Mouse (Mus musculus) CH12.LX (cell line): ENCODE data around the gene Clba1. TPM values are rescaled to one million over a fixed set of nuclear protein-coding genes. Genes with fewer than 3 reads are reported as not detected.

ENCODE experiments used
- DNase-seq: peaks from one replicate; pipeline ENCODE4 v3.0.0-alpha.2; 2013; ENCODE audit errors: extremely low read depth
- H3K27ac ChIP-seq: 2 replicates; pipeline ENCODE4 v1.5.1; 2012; ENCODE audit warnings: low read depth, mild to moderate bottlenecking, control low read depth, moderate library complexity; ENCODE audit not compliant: insufficient read depth
- H3K27me3 ChIP-seq: replicated peaks from 2 replicates; pipeline ENCODE3; 2012; ENCODE audit warnings: inconsistent platforms
- H3K36me3 ChIP-seq, 2 experiments: replicated peaks in 1 of 2; 2 replicates each; pipeline versions ENCODE3 to v1.6.1; 2012; ENCODE audit warnings: inconsistent platforms in 1 of 2, low read length in 1 of 2, mild to moderate bottlenecking in 1 of 2, mixed read lengths in 1 of 2, moderate library complexity in 1 of 2; ENCODE audit not compliant: control insufficient read depth in 1 of 2, insufficient read depth in 1 of 2
- H3K4me1 ChIP-seq, 2 experiments: 2 replicates each; pipeline ENCODE4 v1.6.1; 2012; ENCODE audit warnings: inconsistent platforms in 1 of 2, moderate library complexity in 1 of 2; ENCODE audit not compliant: insufficient read depth in 2 of 2, control insufficient read depth in 1 of 2
- H3K4me2 ChIP-seq: 2 replicates; pipeline ENCODE4 v1.6.1; 2012; ENCODE audit warnings: low read depth, mild to moderate bottlenecking, control low read depth; ENCODE audit not compliant: poor library complexity, insufficient read depth, severe bottlenecking
- H3K4me3 ChIP-seq, 3 experiments: fragments of 150-350 bp in 1 of 3; sonication (generic) in 1 of 3; replicated peaks in 1 of 3; 2 replicates each; pipeline versions ENCODE3 to v1.5.1; 2011 to 2012; ENCODE audit warnings: low read depth in 2 of 3, low read length in 2 of 3, mild to moderate bottlenecking in 2 of 3, moderate library complexity in 2 of 3, control low read depth in 1 of 3, improper control_type of control experiment in 1 of 3, inconsistent platforms in 1 of 3, mixed read lengths in 1 of 3; ENCODE audit not compliant: poor library complexity in 1 of 3
- H3K79me2 ChIP-seq: replicated peaks from 2 replicates; pipeline ENCODE4 v1.6.1; 2012; ENCODE audit warnings: mild to moderate bottlenecking, moderate library complexity; ENCODE audit not compliant: control insufficient read depth, poor library complexity, insufficient read depth, severe bottlenecking; ENCODE audit errors: extremely low read depth
- H3K9ac ChIP-seq: 2 replicates; pipeline ENCODE4 v1.6.1; 2012; ENCODE audit warnings: low read depth, mild to moderate bottlenecking, control low read depth, moderate library complexity; ENCODE audit not compliant: insufficient read depth
- H3K9me3 ChIP-seq: replicated peaks from 2 replicates; pipeline ENCODE3; 2012; ENCODE audit warnings: low read length, inconsistent platforms, mixed read lengths
- BHLHE40 ChIP-seq: IDR thresholded peaks from 2 replicates; pipeline ENCODE4 v1.6.1; 2011; ENCODE audit warnings: mild to moderate bottlenecking, low read depth, low read length, improper control_type of control experiment
- CHD1 ChIP-seq: IDR thresholded peaks from 2 replicates; pipeline ENCODE4 v1.6.1; 2012; ENCODE audit warnings: low read depth, low read length, improper control_type of control experiment, inconsistent platforms
- CHD2 ChIP-seq: IDR thresholded peaks from 2 replicates; pipeline ENCODE4 v1.6.1; 2011; ENCODE audit warnings: low read length, improper control_type of control experiment
- CTCF ChIP-seq, 2 experiments: IDR thresholded peaks in 1 of 2; conservative IDR thresholded peaks in 1 of 2; 2 replicates each; pipeline ENCODE4 v1.5.1; 2011 to 2012; ENCODE audit warnings: low read depth in 2 of 2, low read length in 2 of 2, improper control_type of control experiment in 1 of 2, inconsistent platforms in 1 of 2, mild to moderate bottlenecking in 1 of 2, moderate library complexity in 1 of 2
- E2F4 ChIP-seq: IDR thresholded peaks from 2 replicates; pipeline ENCODE4 v1.6.1; 2011; ENCODE audit warnings: low read depth, low read length, improper control_type of control experiment; ENCODE audit not compliant: insufficient replicate concordance
- EP300 ChIP-seq: IDR thresholded peaks from 2 replicates; pipeline ENCODE4 v1.6.1; 2011; ENCODE audit warnings: low read length, improper control_type of control experiment
- ETS1 ChIP-seq: conservative IDR thresholded peaks from 2 replicates; pipeline ENCODE4 v1.6.1; 2012; ENCODE audit warnings: low read depth, mild to moderate bottlenecking, inconsistent platforms, low read length, improper control_type of control experiment, moderate library complexity
- GABPA ChIP-seq: IDR thresholded peaks from 2 replicates; pipeline ENCODE4 v1.6.1; 2012; ENCODE audit warnings: low read depth, low read length, improper control_type of control experiment, inconsistent platforms; ENCODE audit not compliant: insufficient replicate concordance
- JUN ChIP-seq: IDR thresholded peaks from 2 replicates; pipeline ENCODE4 v1.6.1; 2011; ENCODE audit warnings: low read depth, mild to moderate bottlenecking, low read length, improper control_type of control experiment, moderate library complexity; ENCODE audit not compliant: insufficient read depth
- JUND ChIP-seq: conservative IDR thresholded peaks from 2 replicates; pipeline ENCODE4 v1.6.1; 2011; ENCODE audit warnings: low read depth, low read length, improper control_type of control experiment
- MAX ChIP-seq: IDR thresholded peaks from 2 replicates; pipeline ENCODE4 v1.6.1; 2011; ENCODE audit warnings: low read length, improper control_type of control experiment
- MAZ ChIP-seq: IDR thresholded peaks from 2 replicates; pipeline ENCODE4 v1.6.1; 2012; ENCODE audit warnings: low read depth, mild to moderate bottlenecking, inconsistent platforms, low read length, improper control_type of control experiment, moderate library complexity
- MEF2A ChIP-seq: IDR thresholded peaks from 2 replicates; pipeline ENCODE4 v1.6.1; 2014; ENCODE audit warnings: low read depth, mild to moderate bottlenecking, inconsistent platforms, low read length, improper control_type of control experiment, borderline replicate concordance
- NELFE ChIP-seq: IDR thresholded peaks from 2 replicates; pipeline ENCODE4 v1.6.1; 2011; ENCODE audit warnings: low read depth, low read length, improper control_type of control experiment
- PAX5 ChIP-seq: IDR thresholded peaks from 2 replicates; pipeline ENCODE4 v1.6.1; 2012; ENCODE audit warnings: low read length, inconsistent platforms, mixed read lengths
- POLR2A ChIP-seq: IDR thresholded peaks from 2 replicates; pipeline ENCODE4 v1.6.1; 2011; ENCODE audit warnings: low read depth, mild to moderate bottlenecking, improper control_type of control experiment, low read length
- POLR2AphosphoS2 ChIP-seq: IDR thresholded peaks from 2 replicates; pipeline ENCODE4 v1.6.1; 2011; ENCODE audit warnings: low read depth, low read length, improper control_type of control experiment
- RAD21 ChIP-seq: IDR thresholded peaks from 2 replicates; pipeline ENCODE4 v1.6.1; 2011; ENCODE audit warnings: low read depth, mild to moderate bottlenecking, low read length, improper control_type of control experiment, moderate library complexity
- SMC3 ChIP-seq: IDR thresholded peaks from 2 replicates; pipeline ENCODE4 v1.6.1; 2011; ENCODE audit warnings: low read depth, low read length, improper control_type of control experiment
- TBP ChIP-seq: conservative IDR thresholded peaks from 2 replicates; pipeline ENCODE4 v1.6.1; 2011; ENCODE audit warnings: low read depth, low read length, improper control_type of control experiment
- UBTF ChIP-seq: IDR thresholded peaks from 2 replicates; pipeline ENCODE4 v1.6.1; 2012; ENCODE audit warnings: low read depth, mild to moderate bottlenecking, inconsistent platforms, low read length, improper control_type of control experiment, moderate library complexity
- USF1 ChIP-seq: IDR thresholded peaks from 2 replicates; pipeline ENCODE4 v1.6.1; 2014; ENCODE audit warnings: low read depth, mild to moderate bottlenecking, inconsistent platforms, low read length, improper control_type of control experiment
- USF2 ChIP-seq: conservative IDR thresholded peaks from 2 replicates; pipeline ENCODE4 v1.6.1; 2011; ENCODE audit warnings: low read depth, low read length, improper control_type of control experiment
- ZC3H11A ChIP-seq: IDR thresholded peaks from 2 replicates; pipeline ENCODE4 v1.6.1; 2012; ENCODE audit warnings: low read depth, mild to moderate bottlenecking, inconsistent platforms, low read length, improper control_type of control experiment
- ZMIZ1 ChIP-seq: IDR thresholded peaks from 2 replicates; pipeline ENCODE4 v1.6.1; 2012; ENCODE audit warnings: low read depth, mild to moderate bottlenecking, inconsistent platforms, low read length, improper control_type of control experiment
- dilution Hi-C: fragments of 300-500 bp; cut with MboI; formaldehyde crosslinking; loops from 2 replicates; pipeline ENCODE4 v1.14.3; 2020; ENCODE audit warnings: low sequenced_read_pairs; ENCODE audit not compliant: extremely low pct_unique_long_range_greater_than_20kb, extremely low pct_ligation_motif_present
- in situ Hi-C: fragments of 300-500 bp; cut with MboI; formaldehyde crosslinking; loops from 3 replicates; pipeline ENCODE4 v1.14.3; 2019; ENCODE audit warnings: low sequenced_read_pairs, low pct_ligation_motif_present, low pct_unique_long_range_greater_than_20kb, mixed read lengths
- polyA plus RNA-seq: library from polyadenylated mRNA; unstranded; fragments of >175 nt; gene quantifications from 2 replicates; pipeline ENCODE4 v1.2.1, GENCODE M21; 2012; ENCODE audit warnings: low read depth; ENCODE audit not compliant: insufficient read length
- total RNA-seq, 2 experiments: library from RNA; depleted of rRNA; stranded (reverse); fragments of 300-350 nt in 1 of 2; fragments of >200 nt in 1 of 2; gene quantifications; 2 replicates each; pipeline ENCODE4 v1.2.3; 2012 to 2014

Gene Clba1
- total and polyA plus RNA-seq, 3 experiments, result 2.5 to 3.5 (median 3.5) TPM

- DNase-seq, result no peak
- H3K9ac ChIP-seq, result no peak overlapping the region
- in situ Hi-C loops (no loop called here), dilution Hi-C loops (no loop called here)
- peaks cover 68 to 95% of the 10 kb centered on the region in 2 experiments for H3K36me3 ChIP-seq
- H3K27me3 ChIP-seq, result no peaks in the 10 kb centered on the region
- TF ChIP-seq USF2 (no peak), POLR2A (no peak), ZC3H11A (no peak), CTCF (conservative IDR thresholded peaks at IDR 0.05 in 1 of 2, IDR thresholded peaks at IDR 0.05 in 1 of 2; ENCODE audit: low read depth in 2 of 2, low read length in 2 of 2) (no peak), RAD21 (no peak), GABPA (no peak), JUN (no peak), E2F4 (no peak), JUND (no peak), TBP (no peak), MEF2A (no peak)
- no peaks in the 10 kb centered on the region for H3K9me3 ChIP-seq
- no peak overlapping the region for H3K27ac ChIP-seq
- no peak overlapping the region for H3K4me3 ChIP-seq
- H3K4me1 ChIP-seq, result peaks cover 17 to 50% of the 10 kb centered on the region in 2 experiments
- no peak overlapping the region for H3K4me2 ChIP-seq
- peaks cover 77% of the 10 kb centered on the region for H3K79me2 ChIP-seq
Measured at GRCm38 (mm10) chr12:112822676-112823075, 13.9 kb downstream of the Clba1 start.

DNA sequence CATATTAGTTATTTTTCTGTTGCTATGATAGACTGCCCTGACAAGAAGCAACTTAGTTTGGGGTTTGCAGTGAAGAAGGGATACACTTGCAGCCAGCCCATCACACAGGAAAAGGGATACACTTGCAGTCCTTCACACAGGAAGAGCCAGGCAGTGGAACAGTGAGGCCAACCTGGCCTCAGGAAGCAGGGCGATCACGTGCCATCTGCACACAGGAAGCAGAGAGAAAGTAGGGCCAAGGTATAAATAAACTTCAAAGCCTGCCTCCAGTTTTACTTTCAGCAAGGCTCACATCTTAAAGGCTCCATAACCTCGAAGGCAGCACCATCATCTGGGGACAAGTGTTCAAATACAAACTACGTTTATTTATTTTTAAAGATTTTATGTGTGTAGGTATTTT is 14.5 kb downstream of the Clba1 start:
- DNase-seq, result no peak

More for the DNA sequence above, 14.5 kb downstream of the Clba1 start:
- no peak overlapping the region for H3K9ac ChIP-seq
- H3K9me3 ChIP-seq, result no peaks in the 10 kb centered on the region
- TF ChIP-seq PAX5, result no peak
- no peak for TF ChIP-seq JUN
- peak; percentile 61 for TF ChIP-seq USF1
- peak; percentile 33 for TF ChIP-seq USF2
- no peak for TF ChIP-seq TBP
- no peak for TF ChIP-seq ETS1
- no peak for TF ChIP-seq MAX
- TF ChIP-seq UBTF, result no peak
- TF ChIP-seq SMC3, result no peak
- TF ChIP-seq ZC3H11A, result no peak
- no peak for TF ChIP-seq ZMIZ1
- TF ChIP-seq BHLHE40, result peak; percentile 86
- no peak for TF ChIP-seq POLR2A
- TF ChIP-seq GABPA, result no peak
- no peak for TF ChIP-seq EP300
- TF ChIP-seq E2F4, result no peak
- TF ChIP-seq JUND, result no peak
- TF ChIP-seq CHD1, result no peak
- no peak for TF ChIP-seq POLR2AphosphoS2
- TF ChIP-seq NELFE, result no peak
- TF ChIP-seq MAZ, result no peak
- no peak for TF ChIP-seq CHD2
- TF ChIP-seq CTCF (conservative IDR thresholded peaks at IDR 0.05 in 1 of 2, IDR thresholded peaks at IDR 0.05 in 1 of 2; ENCODE audit: low read depth in 2 of 2, low read length in 2 of 2), result no peak
- TF ChIP-seq, all 38 proteins: peak for 3
- Histone ChIP-seq H3K27me3 (no peaks in the 10 kb centered on the region), H3K27ac (no peak overlapping the region), H3K79me2 (peaks cover 82% of the 10 kb centered on the region), H3K4me2 (peak overlapping the region; percentile 35; the same call in 1 of the 2 replicates), H3K4me3 (no peak overlapping the region), H3K4me1 (peaks cover 17 to 53% of the 10 kb centered on the region in 2 experiments), H3K36me3 (peaks cover 64 to 95% of the 10 kb centered on the region in 2 experiments)
- dilution Hi-C loops (no loop called here), in situ Hi-C loops (no loop called here)
